Mouse (Mus musculus): ENCODE measurements around the gene Olfr1371. TPM values are rescaled to one million over a fixed set of nuclear protein-coding genes. Genes with fewer than 3 reads are reported as not detected.

Olfr1371 gene
- polyA plus RNA-seq (2012; rRNA removed) = not detected in 2 replicates

DNA sequence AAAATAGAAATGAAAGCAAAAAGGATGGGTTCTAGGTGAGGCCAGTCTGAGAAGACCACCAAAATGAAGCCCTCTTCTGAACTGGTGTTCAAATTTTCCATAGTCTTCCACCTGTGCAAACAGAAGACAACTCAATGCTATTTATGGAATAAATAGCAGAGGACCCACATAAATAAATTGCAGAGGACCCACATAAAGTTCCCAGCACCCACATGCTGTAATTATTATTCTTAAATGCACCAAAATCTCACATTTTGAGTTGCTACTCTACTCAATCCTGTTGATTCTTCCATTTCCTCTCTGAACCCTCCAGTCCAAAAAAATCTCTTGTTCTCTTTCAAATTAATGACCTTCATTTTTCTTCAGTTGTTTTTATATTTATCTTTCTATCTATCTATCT is at the start of gene Olfr1371:
Gene Olfr1371, minus strand, starts transcription at position 101 of the 400 bp plus-strand sequence.
- DNase-seq (ENCODE audit: low read depth) = no peak

DNA sequence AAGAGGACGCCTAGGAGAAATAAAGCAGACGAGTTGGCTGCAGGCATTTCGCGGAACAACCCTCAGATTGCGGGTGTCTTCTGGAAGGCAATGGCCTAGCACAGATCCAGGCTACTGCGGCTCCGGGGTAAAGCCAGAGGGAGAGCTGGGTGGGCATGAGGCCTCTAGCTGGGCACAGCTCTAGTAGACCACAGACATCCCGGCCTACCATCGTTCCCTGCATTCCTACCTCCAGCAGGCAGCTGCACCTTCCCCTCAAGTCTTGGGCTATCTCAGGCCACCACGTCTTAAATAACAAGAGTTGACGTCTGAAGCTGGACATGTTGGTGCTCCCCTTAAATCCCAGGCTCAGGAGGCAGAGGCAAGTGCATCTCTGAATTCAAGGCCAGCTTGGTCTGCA is 48.6 kb upstream of the Olfr1371 start:
- no peak for DNase-seq (ENCODE audit: low read depth)

- DNase-seq (ENCODE audit: low read depth) = no peak
Measured at GRCm38 (mm10) chr11:52261937-52262336, 48.1 kb upstream of the Olfr1371 start.

DNA sequence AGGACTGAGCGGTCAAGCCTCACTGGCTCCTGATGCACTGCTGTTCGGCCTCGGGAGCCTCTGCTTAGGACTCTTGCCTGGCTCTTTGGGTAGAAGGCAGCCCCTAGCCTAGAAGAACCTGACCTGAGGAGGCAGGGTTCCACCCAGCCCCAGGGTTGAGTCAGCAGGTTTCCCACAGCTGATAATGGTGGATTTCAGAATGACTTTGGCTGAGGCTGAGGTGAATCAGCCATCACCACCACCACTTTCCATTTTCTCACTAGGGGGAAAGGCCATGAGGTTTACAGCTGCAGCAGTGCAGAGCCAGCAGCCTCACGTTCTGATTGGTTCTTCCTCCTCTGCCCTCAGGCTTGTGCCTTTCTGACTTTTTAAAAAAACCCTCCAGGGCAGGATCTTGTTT is 47.1 kb upstream of the Olfr1371 start:
- no peak for DNase-seq (ENCODE audit: low read depth)

- no peak for DNase-seq (ENCODE audit: low read depth)
Measured at GRCm38 (mm10) chr11:52258711-52259110, 44.9 kb upstream of the Olfr1371 start.

DNA sequence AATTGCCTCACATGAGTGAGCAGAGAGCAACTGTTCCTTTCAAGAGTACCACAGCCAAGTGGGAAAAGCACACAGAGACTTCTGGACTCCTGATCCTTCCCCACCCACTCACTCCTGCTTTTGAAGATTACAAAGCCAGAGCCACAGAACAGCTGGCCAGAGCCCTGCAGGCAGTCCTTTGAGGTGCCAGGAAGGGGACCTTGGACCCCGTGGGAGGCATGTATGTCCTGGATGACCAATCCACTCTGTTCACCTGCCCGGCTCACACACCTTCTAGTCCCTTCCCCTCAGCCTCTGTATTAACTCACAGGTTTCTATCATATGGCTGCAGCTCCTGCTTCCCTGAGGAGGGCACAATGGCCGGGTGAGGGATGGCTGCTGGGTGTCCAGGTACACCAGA is 43.6 kb upstream of the Olfr1371 start:
- no peak for DNase-seq (ENCODE audit: low read depth)

- no peak for DNase-seq (ENCODE audit: low read depth)
Measured at GRCm38 (mm10) chr11:52255077-52255476, 41.3 kb upstream of the Olfr1371 start.

DNA sequence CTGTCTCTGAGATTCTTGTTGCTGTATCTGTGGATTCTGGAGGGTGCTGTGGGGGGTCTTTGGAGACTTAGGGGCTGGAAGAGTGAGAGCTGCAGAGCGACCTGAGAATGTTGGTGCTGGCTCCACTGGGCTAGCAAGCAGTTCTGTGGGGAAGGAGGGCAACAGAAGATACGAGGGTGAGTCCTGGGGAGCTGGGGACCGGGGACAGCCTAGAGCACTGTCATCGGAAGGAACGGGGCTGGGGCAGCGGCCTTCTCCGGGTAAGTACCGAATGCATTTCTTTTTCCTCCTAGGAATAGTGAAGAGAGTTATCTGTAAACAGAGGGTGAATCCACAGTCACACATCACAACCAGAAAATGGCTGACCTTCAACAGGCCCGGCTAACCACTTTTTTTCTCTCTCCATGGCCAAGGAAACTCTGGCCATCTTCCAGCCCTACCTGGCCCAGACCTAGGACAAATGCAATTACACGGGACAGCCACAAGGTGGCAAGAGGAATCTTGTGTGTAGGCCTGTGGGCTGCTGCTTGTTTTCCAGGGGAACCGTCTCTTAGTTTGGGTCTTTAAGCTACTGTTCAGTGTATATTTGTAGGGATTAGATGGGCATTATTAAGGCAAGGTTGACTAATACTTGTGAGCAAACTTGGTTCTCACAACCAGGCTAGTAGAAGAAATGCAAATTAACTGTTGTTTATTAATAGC is 40.0 kb upstream of the Olfr1371 start:
- no peak for DNase-seq (ENCODE audit: low read depth)

DNA sequence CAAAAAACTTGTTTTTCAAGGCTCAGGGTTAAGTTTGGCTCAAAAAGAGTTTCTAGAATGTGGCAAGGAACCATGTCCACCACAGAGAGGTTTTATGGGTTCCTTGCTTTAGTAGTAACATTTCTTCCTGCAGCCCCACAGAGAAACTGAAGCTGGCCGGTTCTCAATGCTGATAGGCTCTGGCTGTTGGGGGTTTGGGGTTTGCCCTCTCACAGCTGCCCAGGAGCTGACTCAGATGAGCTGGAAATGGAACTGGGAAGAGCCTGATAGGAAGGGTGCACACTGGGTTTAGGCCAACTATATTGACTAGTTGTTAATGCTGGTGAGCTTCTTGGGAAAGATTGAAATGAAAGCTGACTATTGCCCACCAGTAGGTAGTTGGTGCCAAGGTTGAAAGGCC is 38.9 kb upstream of the Olfr1371 start:
- no peak for DNase-seq (ENCODE audit: low read depth)

DNA sequence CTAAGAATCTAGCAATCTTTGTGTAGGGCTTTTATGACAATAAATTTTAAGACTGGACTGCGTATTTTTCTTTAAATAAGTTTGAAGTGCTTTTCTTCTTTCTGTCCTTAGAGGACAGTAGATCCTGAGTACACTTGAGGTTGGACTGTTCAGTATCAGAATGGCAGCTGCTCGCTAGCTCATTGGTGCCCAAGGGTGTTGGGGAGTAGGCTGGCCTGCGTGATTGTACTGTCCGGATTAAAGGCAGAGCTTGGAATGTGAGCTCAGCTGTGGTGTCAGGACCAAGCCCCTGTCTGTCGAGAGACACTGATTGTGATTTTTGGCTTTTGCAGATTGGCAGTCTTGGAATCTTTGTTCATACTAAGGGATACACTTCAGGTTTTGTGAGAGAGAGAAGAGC is 38.0 kb upstream of the Olfr1371 start:
- no peak for DNase-seq (ENCODE audit: low read depth)

- no peak for DNase-seq (ENCODE audit: low read depth)
Measured at GRCm38 (mm10) chr11:52249452-52249851, 35.7 kb upstream of the Olfr1371 start.

GRCm38 (mm10) chr11:52240898-52241542 is 27.2 kb upstream of the Olfr1371 start:
- DNase-seq (ENCODE audit: low read depth) = no peak

GRCm38 (mm10) chr11:52234509-52234908 is 20.7 kb upstream of the Olfr1371 start:
- no peak for DNase-seq (ENCODE audit: low read depth)

DNA sequence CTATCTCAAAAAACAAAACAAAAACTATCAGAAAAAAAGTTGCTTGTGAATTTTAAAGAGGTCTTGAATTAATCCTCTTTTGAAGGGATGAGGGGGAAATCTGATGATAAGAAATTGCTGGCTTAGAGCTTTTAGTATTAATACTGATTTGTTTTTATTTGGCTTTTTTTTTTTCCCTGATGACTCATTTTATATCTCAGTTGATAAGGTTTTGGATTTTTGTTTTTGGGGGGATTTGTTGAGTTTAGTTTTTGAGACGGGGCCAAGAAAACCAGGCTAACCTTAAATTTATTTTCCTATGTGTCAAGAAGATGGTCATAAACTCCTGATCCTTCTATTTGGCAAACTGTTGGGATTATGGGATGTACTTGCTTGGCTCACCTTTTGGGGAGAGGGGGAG is 20.1 kb upstream of the Olfr1371 start:
- DNase-seq (ENCODE audit: low read depth) = no peak

- no peak for DNase-seq (ENCODE audit: low read depth)
Measured at GRCm38 (mm10) chr11:52233043-52233653, 19.4 kb upstream of the Olfr1371 start.

DNA sequence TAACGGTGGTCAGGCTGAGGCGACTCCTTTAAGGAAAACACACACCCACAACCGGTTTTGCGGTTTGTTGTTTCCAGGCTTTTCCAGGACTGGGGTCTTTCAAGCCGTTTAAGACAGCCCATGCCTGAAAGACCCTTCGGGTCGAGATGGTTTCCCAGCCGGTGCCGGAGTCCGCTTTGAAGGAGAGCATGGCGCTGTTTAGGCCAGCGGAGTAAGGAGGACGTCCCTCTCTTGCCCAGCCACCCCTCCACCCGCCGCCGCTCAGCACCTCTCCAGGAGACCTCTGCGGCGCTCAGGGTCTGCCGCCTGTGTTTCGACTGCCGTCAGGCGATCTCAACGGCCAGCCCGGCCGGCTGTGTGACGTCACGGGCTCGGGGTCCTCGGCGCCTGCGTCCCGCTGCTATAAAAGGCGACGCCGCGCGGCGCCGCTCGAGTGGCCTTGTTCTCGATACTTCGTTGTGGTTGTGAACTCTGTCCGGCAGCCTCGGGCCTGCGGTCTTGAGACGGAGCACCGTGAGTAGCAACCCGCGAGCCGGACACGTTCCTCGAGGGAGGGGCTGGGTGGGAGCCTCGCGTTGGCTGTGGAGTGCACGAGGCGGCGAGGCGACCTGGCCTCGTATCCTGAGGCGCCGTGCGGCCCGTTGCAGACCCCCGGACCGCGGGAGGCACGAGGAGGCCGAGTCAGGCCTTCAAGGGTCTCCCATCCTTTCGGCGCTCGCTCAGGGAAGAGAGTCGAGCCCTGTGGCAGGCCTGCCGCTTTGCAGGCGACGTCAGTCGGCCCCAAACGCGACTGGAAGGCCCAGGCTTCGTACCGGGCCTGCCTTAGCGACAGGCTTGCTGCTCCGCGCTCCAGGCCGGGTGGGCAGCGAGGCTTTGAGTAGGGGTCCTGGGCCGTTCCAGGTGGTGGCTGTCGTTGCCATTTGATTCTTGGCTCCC is 18.1 kb upstream of the Olfr1371 start, which contains the start of gene Skp1a:
Gene Skp1a, plus strand, starts transcription at position 390 of the 936 bp plus-strand sequence.
- DNase-seq (ENCODE audit: low read depth) = no peak

DNA sequence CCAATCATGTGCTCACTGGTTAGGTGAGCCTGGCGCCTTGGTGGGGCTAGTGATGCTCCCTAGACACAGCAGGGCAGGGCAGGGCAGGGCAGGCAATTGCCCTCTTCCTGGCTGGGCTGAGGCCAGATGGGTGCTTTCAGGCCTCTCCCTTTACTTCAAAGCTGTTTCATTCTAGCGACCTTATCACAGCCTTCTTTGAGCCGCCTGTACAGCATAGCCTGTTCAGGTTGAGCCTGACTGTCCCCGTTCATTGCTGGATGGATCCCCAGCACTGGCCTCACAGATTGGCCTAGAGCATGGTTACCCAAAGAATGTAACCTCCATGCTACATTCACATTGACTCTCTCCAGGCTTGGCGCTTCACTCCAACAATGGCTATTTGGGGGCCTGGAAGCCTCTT is 16.9 kb upstream of the Olfr1371 start:
- no peak for DNase-seq (ENCODE audit: low read depth)

GRCm38 (mm10) chr11:52228722-52229448 is 15.1 kb upstream of the Olfr1371 start:
- no peak for DNase-seq (ENCODE audit: low read depth)

DNA sequence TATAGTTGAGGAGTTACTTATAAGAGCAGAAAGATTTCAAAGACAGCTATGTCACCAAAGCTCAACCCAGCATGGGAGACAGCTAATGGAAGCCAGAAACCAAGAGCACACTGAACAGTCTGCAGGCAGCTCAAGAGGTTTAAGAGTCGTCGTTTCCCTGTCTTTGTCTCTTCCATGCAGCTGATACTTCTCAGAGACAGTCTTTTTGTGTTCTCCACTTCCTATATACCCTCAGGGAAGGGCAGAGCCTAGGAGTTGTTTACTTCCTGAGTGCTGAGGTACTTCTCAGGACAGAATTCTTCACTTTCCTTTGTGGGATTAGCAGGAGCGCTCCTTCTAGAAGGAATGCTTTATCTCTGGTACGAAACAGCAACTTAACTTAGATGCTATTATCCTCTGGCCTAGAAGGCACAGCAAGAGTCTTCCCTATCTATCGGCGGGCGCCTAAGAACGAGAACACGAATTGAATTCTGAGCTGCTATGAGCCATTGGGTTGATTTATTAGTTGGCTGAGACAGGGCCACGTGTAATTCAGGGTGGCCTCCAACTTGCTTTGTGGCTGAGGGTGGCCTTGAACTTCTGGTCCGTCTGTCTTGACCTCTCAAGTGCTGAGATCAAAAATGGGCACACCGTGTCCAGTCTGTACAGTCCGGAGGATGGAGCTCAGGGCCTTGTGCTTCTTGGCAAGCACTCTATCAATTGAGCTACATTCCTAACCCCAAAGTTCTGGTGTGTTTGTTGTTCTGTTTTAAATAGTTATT is 13.9 kb upstream of the Olfr1371 start:
- DNase-seq (ENCODE audit: low read depth) = no peak

GRCm38 (mm10) chr11:52227053-52227452 is 13.3 kb upstream of the Olfr1371 start:
- no peak for DNase-seq (ENCODE audit: low read depth)
